Mouse (Mus musculus): ENCODE measurements at regions not wholly inside any gene's neighbourhood (a gene's known extent, or its start where the extent isn't known, plus 50 kb on each side); places are given as distances from the start of the nearest gene placed in this dataset.

- TF ChIP-seq CTCF (IDR thresholded peaks at IDR 0.05; ENCODE audit: low read depth) (no peak), EP300 (IDR thresholded peaks at IDR 0.05; ENCODE audit: low read depth) (no peak)
These were observed 2984.2 kb upstream of the 5930422O12Rik start for GRCm38 (mm10) chr8:30444274-30444673.
